Mouse (Mus musculus) cerebellum, postnatal 4 days (tissue): Measurements from ENCODE around the gene Tmsb4x.

Experiments
- DNase-seq, 2 experiments: peaks; one replicate each; pipeline ENCODE4 v3.0.0; 2022; ENCODE audit warnings: low spot score in 2 of 2, mixed read lengths in 1 of 2

The Tmsb4x gene

DNA sequence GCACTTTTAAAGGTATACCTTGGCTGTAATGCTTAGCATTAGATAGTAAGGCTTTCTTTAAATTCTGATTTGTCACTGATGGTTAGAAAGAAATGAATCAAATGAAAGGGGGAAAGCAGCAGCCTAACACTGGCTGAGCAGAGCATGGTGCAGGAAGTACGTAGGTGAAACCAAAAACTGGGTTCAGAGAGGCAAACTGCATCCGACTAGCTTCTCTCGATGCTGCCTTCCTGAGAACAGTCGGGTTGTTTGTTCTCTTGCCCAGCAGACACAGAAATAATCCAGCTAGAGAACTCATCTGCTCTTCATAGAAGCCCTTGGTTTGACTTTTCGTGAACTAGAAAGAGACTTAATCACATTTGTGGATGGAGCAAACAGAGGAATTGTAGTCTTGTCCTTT lies 26.7 kb downstream of the Tmsb4x start:
- DNase-seq, result no peak

DNA sequence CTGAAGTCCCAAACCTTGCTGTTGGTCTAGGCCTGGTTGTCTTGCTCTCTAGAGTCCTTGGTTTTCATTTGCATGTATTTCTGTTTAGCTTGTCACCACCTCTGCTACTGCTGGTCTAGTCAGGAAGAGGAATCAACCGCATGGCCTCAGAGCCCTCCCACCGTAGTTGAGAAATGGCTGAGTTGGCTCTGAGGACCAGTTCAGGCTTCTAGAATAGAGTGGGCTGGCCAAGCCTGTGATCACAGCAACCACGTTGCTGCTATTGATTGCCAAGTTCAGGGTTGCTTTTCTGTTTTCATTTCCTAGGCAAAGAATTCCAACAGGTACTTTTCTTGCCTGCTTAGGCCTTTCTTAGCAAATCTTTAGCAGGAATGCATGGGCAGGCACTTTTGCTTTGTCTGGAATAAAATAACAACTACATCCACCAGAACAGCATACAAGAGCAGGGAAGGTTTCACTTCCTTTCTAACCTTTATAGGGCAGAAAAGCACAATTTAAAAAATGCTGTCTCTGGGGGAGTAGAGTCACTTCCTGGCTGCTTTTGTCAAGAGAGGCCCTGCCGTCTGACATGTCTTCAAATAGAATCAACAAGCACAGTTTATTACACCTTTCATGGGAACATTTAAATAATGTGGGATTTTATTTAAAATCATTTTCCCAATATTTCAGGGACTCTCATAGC lies 29.0 kb downstream of the Tmsb4x start:
- no peak for DNase-seq

GRCm38 (mm10) chrX:167179549-167179948 lies 29.6 kb downstream of the Tmsb4x start:
- no peak for DNase-seq

GRCm38 (mm10) chrX:167175319-167175718 lies 33.8 kb downstream of the Tmsb4x start:
- no peak for DNase-seq

GRCm38 (mm10) chrX:167174311-167174710 lies 34.8 kb downstream of the Tmsb4x start:
- no peak for DNase-seq

- no peak for DNase-seq
These were observed 36.9 kb downstream of the Tmsb4x start for GRCm38 (mm10) chrX:167172256-167172655.

DNA sequence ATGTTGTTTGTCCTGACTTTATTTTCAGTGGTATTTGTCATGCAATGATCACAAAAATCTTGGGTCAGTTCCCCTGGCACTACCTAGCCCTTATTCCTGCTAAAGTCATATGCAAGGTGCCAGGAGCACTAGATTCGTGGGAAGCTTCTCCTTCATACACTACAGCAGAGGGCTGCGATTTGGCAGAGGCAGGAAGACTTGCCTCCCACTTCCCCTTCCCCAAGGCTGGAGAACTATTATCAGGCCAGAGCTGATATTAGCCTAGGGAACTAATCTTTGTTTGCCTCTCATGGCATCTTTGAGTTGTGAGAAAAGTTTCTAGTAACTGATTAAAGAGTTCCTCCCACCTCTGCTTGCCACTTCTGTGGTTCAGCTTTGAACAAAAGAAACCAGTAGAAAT lies 37.8 kb downstream of the Tmsb4x start:
- no peak for DNase-seq

- no peak for DNase-seq
These were observed 41.8 kb downstream of the Tmsb4x start for GRCm38 (mm10) chrX:167167282-167167681.

GRCm38 (mm10) chrX:167166051-167166450 lies 43.1 kb downstream of the Tmsb4x start:
- DNase-seq, result no peak

- DNase-seq, result no peak
These were observed 51.4 kb downstream of the Tmsb4x start for GRCm38 (mm10) chrX:167157691-167158090.
